Mouse (Mus musculus) cerebellum, adult (tissue): Measurements from ENCODE around the gene Rbm19.
A peak's percentile ranks its signal among the peaks of the same experiment; 100 is the strongest.

Source experiments
- ATAC-seq: cut with Nextera tagmentation; 2 replicates; pipeline ENCODE4 v1.9.2; 2017; ENCODE audit warnings: mild to moderate bottlenecking, moderate library complexity, mixed read lengths; ENCODE audit not compliant: insufficient number of reproducible peaks, low FRiP score, low TSS enrichment

Rbm19 gene

DNA sequence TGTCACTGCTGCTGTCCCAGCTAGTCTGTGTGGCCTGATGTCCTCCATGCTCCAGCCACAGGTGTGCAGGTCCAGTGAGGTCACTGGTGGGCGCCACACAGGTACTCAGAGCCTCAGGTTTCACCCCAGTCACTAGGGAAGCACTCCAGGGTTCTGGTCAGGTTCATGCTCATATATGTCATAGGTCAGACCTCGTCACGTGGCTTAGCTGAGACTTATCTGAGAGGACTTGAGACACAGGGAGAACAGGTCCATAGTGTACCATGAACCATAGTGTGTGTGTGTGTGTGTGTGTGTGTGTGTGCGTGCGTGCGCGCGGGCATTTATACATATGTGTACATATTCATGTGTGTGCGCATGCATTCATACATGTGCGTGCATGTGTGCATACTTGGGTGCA is 46.4 kb downstream of the Rbm19 start:
- no peak for ATAC-seq

DNA sequence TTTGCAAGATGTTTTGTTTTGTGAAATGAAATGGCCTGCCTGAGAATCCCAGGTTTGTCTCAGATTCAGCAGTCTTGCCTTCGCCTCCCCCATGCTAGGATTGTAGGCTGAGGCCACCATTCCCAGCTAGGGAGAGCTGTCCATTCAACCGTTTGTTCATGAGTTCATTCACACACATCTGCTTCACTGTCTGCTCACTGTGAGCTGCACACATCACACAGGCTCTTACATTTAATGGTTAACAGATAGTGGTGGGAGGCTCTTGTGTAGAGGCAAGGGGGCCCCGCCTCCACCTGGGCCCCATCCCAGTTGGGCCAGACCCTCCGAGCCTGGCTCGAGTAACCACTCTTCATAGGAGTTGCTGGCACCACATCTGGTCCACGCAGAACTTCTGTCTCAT is 47.2 kb downstream of the Rbm19 start:
- no peak for ATAC-seq

DNA sequence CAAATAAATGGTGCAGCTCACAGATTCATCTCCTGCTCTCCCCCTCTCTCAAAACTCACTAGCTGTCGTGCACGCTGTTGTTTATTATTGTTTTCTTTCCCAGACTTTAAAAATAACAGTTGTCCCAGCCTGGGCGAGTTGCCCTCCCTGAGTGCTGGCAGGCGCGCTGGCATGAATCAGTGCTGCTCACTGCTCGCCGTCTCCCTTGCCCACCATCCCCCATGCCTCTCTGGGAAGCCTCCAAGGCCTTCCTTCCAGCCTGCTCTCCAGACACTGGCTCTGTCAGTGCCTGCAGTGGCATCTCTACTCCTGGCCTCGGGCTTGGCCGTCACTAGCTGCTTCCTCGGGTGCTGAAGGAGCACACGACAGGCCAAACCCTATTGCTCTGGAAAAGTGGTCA is 48.2 kb downstream of the Rbm19 start:
- ATAC-seq: peak; percentile 52

DNA sequence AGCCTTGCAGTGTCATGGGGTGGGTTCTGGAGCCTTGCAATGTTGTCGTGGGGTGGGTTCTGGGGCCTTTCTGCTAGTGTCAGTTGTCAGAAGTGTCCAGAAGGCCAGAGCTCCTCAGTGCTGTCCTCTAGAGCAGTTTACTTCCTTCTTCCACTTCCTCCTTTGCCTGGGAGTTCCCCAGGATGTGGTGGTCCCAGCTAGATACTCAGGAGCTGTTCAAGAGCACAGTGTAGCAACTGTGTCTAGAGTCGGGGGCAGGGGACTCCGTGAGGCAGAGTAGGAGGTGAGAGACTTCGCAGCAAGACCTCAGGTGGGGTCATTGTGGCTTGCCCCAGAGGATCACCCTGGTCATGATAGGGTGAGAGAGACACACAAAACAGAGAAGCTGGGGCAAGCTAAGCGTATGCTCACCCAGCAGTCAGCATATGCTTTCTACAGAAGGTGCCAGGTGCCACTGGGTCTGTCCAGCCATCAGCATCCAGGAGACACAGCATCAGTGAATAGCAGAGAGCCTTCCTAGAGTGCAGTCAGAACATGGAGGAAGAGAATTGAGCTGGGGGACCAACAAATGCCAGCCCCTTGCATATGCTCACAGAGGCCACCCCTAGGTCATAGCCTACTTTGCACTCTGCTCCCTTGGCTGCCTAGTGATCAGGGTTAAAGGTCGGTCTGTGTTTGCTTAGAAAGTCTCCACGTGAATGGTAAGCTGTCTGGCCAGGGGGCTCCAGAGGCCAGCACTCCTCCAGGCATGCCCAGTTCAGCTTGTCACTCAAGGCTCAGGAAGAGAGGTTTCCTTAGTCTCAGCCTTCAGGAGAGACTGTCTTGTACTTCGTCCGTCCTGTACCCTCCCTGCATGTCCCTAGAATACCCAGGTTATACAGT is 49.0 kb downstream of the Rbm19 start:
- no peak for ATAC-seq

DNA sequence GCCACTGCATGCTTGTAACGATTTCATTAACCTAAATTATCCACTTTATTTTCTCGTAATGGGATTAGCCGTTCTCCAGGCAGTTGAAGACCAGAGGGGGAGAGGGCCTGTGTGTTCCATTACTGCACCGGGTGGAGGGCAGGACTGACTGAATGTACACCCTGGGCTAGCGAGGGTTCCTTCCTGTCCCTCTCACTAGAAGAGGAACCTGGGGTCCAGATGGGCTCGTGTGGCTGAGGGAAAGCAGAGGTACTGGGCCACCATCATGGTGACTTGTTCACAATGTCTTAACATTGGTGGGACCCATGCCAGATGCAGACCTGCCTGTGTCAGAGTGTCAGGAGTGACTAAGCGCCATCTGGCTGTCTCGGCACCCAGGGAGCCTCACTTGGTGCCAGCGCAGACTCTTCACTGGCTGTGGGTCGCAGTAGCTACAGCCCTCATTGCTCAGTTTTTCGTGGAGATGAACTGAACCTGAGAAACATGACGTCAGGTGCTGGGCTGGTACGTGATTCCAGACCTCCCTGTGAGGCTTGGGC is 51.6 kb downstream of the Rbm19 start:
- peak; percentile 47; the same call in 1 of the 2 replicates for ATAC-seq

DNA sequence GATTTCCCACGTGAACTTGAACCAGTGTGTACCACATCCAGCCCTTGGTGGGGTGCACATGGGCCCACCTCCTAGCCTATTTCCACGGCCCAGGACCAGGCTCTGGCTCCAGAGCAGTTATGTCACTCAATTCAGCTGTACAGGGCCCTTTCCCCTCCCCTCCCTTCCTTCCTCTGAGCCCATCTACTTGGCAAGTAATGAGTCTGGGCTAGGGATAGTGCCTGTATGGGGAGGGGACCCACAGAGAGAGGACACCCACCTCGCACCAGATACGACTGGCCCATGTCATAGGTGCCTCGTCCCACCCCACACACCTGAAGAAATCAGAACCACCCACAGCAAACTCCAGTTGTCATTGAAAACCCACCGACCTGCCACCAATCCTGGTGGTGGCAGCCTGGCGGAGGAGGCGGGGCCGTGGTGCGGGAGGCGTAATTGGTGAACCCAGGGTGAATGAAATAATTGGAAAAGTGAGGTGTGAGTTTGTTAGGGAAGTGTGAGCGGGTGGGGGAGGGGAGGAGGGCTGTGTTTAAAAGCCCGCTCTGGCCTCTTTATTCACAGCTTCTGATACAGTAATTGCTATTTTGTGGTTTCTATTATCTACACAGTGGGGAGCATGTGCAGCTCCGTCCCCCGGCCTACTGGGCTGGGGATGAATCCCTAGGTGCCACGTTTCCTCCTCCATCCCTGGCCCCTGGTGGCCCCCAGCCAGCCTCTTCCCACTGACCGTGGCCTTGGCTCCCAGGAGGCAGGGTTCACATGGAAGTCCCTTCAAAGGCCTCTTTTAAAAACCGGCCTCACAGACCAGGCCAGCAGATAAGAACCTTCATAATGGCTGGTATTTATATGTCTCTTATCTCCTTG is 55.8 kb downstream of the Rbm19 start:
- no peak for ATAC-seq

DNA sequence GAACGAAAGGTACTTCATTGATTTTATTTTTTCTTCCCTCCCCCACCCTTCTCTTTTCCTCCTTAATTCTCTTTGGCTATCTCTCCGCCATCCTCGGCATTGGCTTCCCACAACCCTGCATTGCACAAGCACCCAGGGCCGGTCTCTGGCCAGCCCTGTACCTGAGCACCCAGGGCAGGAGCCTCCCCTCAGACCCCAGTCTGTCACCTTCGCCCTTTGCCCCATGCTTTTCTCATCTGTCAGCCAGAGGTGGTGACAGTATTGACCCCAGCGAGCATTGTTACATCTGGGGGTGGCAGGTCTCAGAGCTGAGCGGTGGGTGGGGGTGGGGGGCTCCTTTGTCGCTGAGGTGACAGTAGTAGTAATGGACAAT is 56.5 kb downstream of the Rbm19 start:
- no peak for ATAC-seq

DNA sequence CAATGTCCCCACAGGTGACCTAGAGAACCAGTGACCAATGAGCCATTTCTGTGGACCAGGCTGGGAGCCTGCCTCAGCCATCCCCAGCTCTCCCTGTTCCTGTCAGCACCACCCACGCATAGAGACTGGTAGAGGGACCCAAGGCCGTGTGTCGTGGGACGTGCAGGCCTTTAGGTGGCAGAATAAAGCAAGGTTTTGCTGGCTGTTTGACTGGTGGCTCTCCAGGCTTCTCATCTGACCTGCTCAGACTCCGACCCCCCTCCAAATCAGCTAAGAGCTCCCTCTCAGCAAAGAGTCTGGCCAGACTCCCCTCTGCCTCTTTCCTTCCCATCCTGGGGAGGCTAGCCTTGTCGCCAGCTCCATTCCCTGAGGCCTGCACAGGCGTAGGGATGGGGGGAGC is 58.1 kb downstream of the Rbm19 start:
- ATAC-seq: peak; percentile 72

DNA sequence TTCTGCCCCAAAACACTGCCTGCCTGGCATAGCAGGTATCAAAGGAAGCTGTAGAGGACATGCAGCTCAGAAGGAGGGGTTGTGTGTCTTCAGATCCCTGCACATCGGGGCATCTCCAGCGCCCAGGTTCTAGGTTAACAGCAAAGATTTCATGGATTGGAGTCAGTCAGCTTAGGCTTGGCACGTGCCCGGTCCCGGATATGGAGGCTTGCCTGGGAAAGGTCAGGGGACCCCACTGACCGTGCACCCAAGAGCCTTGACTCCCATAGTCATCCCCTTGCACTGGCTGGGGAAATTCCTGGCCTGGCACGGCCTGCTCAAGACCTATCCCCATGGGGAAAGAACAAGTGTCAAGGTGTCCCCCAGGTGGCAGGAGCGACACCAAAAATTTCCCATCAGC is 59.0 kb downstream of the Rbm19 start:
- ATAC-seq: no peak

DNA sequence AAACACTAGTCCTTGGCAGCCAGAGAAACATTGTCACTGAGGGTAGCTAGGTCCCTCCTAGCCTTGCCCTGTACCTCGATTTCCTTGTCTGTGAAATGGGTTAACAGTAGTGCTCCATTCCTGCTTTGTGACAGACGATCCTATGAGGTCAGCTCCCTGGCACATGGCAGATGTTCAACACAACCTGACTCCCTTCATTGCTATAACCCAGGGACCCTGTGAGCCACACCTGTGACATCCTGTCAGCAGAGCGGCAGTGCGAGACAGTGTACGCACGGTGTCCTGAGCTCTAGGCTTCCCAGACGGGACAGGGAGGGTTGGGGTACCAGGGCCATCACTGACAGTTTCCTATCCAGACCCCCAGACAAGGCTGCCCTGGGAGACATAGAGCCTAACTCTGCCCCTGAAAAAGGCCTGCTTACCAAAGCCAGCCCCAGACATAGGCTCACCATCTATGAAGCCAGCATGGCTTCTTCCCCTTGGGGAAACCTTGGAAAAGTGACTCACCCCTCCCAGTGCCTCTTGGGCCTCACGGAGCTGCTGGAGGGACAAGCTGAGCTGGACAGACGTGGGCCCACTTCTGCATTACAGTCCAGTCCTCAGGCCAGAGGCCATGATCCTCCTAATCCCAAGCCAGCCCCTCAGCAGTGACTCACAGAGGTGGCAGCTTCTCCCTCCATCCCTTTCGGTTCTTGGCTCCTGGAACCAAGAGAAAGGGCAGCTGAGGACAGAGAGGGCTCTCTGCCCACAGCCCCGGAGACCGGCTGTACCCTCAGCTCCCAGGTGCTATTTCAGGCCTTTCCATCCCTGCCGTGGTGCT is 60.2 kb downstream of the Rbm19 start:
- peak; percentile 63; the same call in 1 of the 2 replicates for ATAC-seq

DNA sequence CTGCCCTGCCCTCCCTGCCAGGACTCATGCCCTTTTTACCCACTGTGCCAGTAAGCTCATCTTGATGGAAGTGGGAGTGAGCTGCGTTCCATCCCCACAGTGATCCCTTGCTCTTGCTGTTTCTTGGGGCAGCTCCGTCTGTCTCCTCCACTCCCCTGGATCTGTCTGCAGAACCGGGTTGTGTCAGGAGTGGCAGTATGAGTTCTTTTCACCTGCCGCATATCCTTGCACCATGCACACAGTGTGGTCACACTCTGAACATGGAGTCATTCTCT is 60.7 kb downstream of the Rbm19 start:
- no peak for ATAC-seq

DNA sequence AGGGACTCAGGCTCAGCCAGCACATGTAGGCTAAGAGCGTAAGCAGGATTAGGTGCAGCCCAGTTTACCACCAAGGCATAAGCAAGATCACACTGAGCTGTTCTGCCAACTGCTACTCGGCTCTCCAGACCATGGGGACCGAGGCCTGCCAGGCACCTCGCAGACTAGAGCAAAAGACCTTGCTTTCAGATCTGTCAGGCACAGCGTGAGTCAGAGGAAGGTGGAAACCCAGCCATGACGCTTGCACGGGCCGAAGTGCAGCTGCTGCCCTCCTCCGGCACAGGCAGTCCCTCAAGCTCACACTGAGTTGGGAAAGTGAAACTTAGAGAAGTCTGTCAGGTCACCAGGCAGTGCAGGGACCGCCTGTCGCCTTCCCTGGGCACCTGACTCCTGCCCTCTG is 63.8 kb downstream of the Rbm19 start:
- no peak for ATAC-seq

DNA sequence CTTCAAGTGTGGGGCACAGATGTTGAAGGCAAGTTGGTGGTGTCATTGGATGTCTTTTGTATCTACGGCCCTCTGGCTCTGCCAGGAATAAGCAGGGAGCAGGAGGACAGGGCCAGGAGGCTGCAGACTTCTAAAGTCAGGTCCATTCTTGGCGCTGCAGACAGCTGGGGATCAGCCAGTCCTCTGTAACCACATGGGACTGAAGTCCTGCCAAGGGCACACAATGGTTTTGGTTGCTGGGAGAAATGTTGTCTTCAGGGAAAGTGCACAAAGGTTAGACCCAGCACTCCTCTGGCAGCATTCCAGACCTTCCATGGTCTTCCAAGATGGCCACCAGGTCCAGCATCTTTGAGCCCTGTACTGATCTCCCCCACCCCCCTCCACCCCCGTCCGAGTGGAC is 65.1 kb downstream of the Rbm19 start:
- ATAC-seq: no peak

DNA sequence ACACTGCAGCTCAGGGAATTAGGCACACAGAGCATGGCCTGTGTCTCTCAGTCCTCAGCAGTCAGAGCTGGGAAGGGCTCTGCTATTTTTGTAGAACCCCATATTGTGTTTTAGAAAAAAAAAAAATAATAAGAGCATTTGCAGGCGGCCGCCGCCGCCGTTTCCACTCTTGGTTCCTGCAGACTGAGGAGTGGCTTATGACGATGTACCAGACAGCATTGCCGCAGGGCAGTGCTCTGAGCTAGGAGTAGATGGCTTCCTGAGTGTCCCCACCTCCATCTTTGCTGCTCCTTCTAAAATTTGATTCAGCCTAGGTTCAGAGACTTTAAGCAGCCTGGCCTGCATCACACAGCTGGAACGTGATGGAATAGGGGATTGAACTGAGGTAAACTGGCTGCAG is 67.1 kb downstream of the Rbm19 start:
- no peak for ATAC-seq

DNA sequence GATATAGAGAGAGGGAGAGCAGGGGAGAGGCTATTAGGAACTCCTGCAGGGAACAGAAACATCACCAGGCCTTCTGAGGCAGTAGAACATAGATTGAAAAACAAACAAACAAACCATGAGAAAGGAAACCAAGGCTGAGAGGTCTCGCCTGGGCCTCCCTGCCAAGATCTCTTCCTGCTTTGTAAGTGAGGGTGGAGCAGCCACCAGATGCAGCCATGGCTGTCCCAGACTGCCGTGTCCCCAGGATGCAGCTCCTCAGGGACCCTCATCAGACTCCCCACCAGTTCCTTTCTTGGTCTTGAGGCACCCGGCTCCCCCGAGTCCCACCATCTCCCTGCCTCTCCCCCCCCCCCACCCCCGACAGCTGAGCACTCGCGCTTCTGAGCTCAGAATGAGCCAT is 67.5 kb downstream of the Rbm19 start:
- no peak for ATAC-seq

DNA sequence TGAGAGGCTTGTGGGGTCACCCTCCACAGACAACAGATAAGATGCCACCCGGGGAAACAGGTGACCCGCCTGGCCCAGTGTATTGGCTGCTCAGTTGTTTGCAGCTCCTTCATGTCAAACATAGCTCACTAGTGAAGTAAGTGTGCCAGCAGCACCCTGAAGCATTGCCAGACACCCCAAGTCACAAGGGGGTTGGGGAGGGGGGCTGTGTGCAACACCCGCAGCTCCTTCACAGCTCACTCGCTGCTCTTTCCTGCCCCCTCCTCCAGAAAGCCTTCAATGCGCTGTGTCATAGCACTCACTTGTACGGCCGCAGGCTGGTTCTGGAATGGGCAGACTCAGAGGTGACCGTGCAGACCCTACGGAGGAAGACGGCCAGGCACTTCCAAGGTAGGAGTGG is 69.7 kb downstream of the Rbm19 start:
- ATAC-seq: no peak

DNA sequence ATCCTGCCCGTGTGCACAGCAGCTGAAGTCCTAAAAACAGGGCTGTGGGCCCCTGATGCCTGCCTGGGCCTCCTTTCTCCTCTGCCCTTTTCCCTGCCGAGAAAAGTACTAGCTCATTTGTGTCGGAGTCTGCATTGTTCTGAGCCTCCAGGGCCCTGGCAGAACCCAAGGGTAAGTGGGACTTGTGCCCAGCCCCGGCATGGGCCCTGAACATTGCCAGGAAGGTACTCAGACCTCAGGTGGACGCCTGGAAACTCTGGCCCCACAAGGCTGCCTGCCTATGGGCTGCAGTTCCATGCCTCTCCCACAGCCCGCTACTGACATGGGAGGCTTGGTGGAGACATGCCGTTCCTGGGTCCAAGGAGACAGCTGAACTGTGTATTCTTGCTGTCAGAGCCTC is 72.3 kb downstream of the Rbm19 start:
- peak; percentile 69 for ATAC-seq

DNA sequence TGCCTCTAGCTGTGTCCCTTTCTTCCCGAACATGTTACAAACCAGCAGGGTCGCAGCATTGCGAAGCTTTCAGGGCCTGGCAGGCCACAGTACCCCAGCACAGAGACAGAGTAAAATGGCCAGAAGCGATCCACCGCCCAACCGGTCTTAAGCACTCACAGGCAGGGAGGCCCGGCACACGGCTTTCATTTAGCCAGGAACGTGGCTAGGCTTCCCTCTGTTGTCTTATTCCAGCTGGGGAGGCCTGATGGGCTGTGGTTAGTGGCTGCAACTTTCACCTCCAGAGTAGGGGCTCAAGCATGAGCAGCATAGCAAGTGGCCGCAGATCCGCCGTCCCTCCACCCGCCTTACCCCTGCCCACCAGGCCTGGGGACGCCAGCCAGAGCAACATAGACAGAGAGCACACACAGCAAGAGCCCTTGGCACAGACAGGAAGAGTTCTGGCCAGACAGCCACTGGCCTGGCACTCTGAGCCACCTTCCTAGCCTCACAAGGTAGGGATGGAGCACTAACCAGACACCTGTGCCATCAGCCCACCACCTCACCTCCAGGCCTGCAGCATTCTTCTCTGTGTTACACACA is 73.8 kb downstream of the Rbm19 start:
- ATAC-seq: no peak

DNA sequence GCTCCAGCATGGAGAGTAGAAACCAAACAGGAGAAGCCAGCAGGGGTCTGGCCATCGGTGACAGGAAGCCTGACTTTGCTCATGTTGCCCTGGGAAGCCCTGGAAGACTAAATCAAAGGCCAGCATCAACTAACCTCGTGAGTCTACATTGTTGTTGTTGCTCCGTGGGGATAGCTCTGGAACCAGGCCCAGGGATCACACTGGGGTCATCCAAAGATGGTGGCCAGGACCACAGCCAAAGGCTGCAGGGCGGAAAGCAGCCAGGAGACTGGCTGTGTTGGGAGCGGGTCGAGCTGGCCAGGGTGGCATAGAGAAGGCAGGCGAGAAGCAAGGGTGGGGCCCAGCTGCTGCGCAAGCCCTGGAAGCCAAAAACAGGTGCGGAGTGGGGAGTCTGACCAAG is 75.4 kb downstream of the Rbm19 start:
- no peak for ATAC-seq

DNA sequence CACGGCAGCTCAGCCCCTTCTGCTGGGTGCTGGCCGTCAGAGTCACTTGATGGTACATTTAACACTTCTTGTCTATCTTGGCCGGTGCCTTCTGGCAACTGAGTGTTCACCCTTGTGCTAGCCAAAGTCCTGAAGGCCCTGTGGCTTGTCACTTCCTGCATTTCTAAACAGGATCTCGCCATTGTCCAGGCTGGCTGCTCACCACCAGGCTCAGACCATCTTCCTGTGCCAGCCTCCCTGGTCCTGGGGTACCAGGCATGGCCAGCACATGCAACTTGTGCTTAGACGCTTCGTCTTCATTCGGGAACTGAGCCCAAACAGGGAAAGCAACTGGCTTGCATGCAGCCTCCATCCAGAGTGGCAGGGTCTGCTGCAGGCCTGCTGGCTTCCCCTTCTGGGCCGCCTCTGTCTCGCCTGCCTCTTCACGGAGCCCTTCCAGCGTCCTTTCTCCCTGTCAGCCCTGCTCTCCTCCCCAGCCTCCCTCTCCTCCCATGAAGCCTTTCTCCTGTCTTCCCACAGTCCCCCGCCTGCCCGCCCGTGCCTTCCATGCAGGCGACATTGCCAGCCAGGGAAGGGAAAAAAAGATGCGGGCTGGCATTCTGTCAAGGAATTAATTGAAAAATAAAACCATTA is 78.2 kb downstream of the Rbm19 start:
- ATAC-seq: no peak
